Mouse (Mus musculus): ENCODE data around the gene Rbms3.

Gene Rbms3

GRCm38 (mm10) chr9:117259614-117260013 is 370.1 kb downstream of the Rbms3 start:
- no peak for DNase-seq (ENCODE audit: low read depth, low spot score)

- DNase-seq (ENCODE audit: low read depth, low spot score) = no peak
These were observed 376.4 kb downstream of the Rbms3 start for GRCm38 (mm10) chr9:117253361-117253760.

GRCm38 (mm10) chr9:117252411-117252861 is 377.3 kb downstream of the Rbms3 start:
- no peak for DNase-seq (ENCODE audit: low read depth, low spot score)

GRCm38 (mm10) chr9:117251521-117252368 is 378.0 kb downstream of the Rbms3 start:
- DNase-seq (ENCODE audit: low read depth, low spot score) = no peak

- no peak for DNase-seq (ENCODE audit: low read depth, low spot score)
These were observed 378.9 kb downstream of the Rbms3 start for GRCm38 (mm10) chr9:117250831-117251165.

- no peak for DNase-seq (ENCODE audit: low read depth, low spot score)
These were observed 379.5 kb downstream of the Rbms3 start for GRCm38 (mm10) chr9:117250036-117250830.

GRCm38 (mm10) chr9:117247311-117247980 is 382.3 kb downstream of the Rbms3 start:
- no peak for DNase-seq (ENCODE audit: low read depth, low spot score)

GRCm38 (mm10) chr9:117246173-117246572 is 383.5 kb downstream of the Rbms3 start:
- no peak for DNase-seq (ENCODE audit: low read depth, low spot score)

- no peak for DNase-seq (ENCODE audit: low read depth, low spot score)
These were observed 386.3 kb downstream of the Rbms3 start for GRCm38 (mm10) chr9:117243365-117243764.

- DNase-seq (ENCODE audit: low read depth, low spot score) = no peak
These were observed 395.0 kb downstream of the Rbms3 start for GRCm38 (mm10) chr9:117234726-117235075.

- no peak for DNase-seq (ENCODE audit: low read depth, low spot score)
These were observed 395.5 kb downstream of the Rbms3 start for GRCm38 (mm10) chr9:117234065-117234725.

- no peak for DNase-seq (ENCODE audit: low read depth, low spot score)
These were observed 407.0 kb downstream of the Rbms3 start for GRCm38 (mm10) chr9:117222741-117223140.

GRCm38 (mm10) chr9:117221481-117221880 is 408.2 kb downstream of the Rbms3 start:
- DNase-seq (ENCODE audit: low read depth, low spot score) = no peak

GRCm38 (mm10) chr9:117216026-117216755 is 413.5 kb downstream of the Rbms3 start:
- DNase-seq (ENCODE audit: low read depth, low spot score) = no peak

GRCm38 (mm10) chr9:117212023-117212422 is 417.7 kb downstream of the Rbms3 start:
- DNase-seq (ENCODE audit: low read depth, low spot score) = no peak

GRCm38 (mm10) chr9:117210344-117210743 is 419.4 kb downstream of the Rbms3 start:
- DNase-seq (ENCODE audit: low read depth, low spot score) = no peak

GRCm38 (mm10) chr9:117205395-117205794 is 424.3 kb downstream of the Rbms3 start:
- DNase-seq (ENCODE audit: low read depth, low spot score) = no peak

GRCm38 (mm10) chr9:117200067-117200658 is 429.6 kb downstream of the Rbms3 start:
- DNase-seq (ENCODE audit: low read depth, low spot score) = no peak

GRCm38 (mm10) chr9:117197531-117197930 is 432.2 kb downstream of the Rbms3 start:
- DNase-seq (ENCODE audit: low read depth, low spot score) = no peak

Data from brain, embryonic 18.5 days (tissue).